Mouse (Mus musculus) cortical plate, adult 2 months (tissue): ENCODE measurements around the gene Ctsd. TPM values are rescaled to one million over a fixed set of nuclear protein-coding genes. Genes with fewer than 3 reads are reported as not detected.

Experiments
- H3K27ac ChIP-seq: fragments of 200-500 bp; 2 replicates; pipeline ENCODE4 v1.5.1; 2012; ENCODE audit warnings: low read length, control low read depth, inconsistent platforms; ENCODE audit not compliant: insufficient read depth
- H3K4me1 ChIP-seq: fragments of 200-500 bp; 2 replicates; pipeline ENCODE4 v1.6.1; 2011; ENCODE audit warnings: low read length; ENCODE audit not compliant: control insufficient read depth, insufficient read depth
- H3K4me3 ChIP-seq: fragments of 200-500 bp; 2 replicates; pipeline ENCODE4 v1.5.1; 2011; ENCODE audit warnings: mild to moderate bottlenecking, low read length, control low read depth; ENCODE audit not compliant: insufficient read depth
- CTCF ChIP-seq: fragments of 200-500 bp; IDR thresholded peaks from 2 replicates; pipeline ENCODE4 v1.5.1; 2011; ENCODE audit warnings: mild to moderate bottlenecking, control low read depth, low read length; ENCODE audit not compliant: insufficient read depth; ENCODE audit errors: extremely low read depth
- POLR2A ChIP-seq: fragments of 200-500 bp; IDR thresholded peaks from 2 replicates; pipeline ENCODE4 v1.6.1; 2011; ENCODE audit warnings: mild to moderate bottlenecking, low read length, control low read depth; ENCODE audit not compliant: insufficient read depth; ENCODE audit errors: extremely low read depth
- polyA plus RNA-seq: library from polyadenylated mRNA; depleted of rRNA; stranded (reverse); fragments of >200 nt; gene quantifications from 2 replicates; pipeline ENCODE4 v1.2.3, GENCODE M21; 2012

Gene Ctsd
- polyA plus RNA-seq, 1 experiment, result 455 TPM

GRCm38 (mm10) chr7:142369820-142370219 is 18.0 kb downstream of the Ctsd start:
- no peak overlapping the region for H3K27ac ChIP-seq
- no peak for TF ChIP-seq CTCF
- no peak for TF ChIP-seq POLR2A
- no peak overlapping the region for H3K4me3 ChIP-seq
- H3K4me1 ChIP-seq, result 0 out of 2 replicates have a peak, but pooled peaks cover 2% of the 10 kb centered on the region

DNA sequence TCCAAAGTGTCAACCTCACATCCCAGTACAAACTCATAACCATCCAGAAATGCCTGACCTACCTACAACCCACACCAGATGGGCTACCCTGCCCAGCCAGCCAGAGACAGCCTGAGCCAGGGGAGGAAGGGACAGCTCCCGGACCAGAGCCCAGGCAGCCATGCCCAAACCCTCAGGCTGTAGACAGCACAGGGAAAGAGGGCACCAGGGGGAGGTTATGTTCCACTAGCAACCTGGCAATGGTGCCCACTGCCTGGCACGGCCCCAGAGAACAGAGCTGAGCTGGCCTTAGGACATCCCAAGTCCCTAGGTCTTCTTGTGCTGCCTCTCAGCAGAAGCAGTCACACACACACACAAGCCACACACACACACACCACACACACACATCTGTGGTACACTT is 19.0 kb downstream of the Ctsd start:
- no peak for TF ChIP-seq POLR2A
- no peak for TF ChIP-seq CTCF
- H3K4me1 ChIP-seq, result no peaks in the 10 kb centered on the region
- H3K4me3 ChIP-seq, result no peak overlapping the region
- H3K27ac ChIP-seq, result no peak overlapping the region

GRCm38 (mm10) chr7:142363107-142363506 is 24.7 kb downstream of the Ctsd start:
- Histone ChIP-seq H3K4me1 (no peaks in the 10 kb centered on the region), H3K4me3 (no peak overlapping the region), H3K27ac (no peak overlapping the region)
- TF ChIP-seq POLR2A (no peak), CTCF (no peak)

- TF ChIP-seq POLR2A, result no peak
- TF ChIP-seq CTCF, result 0 out of 2 replicates have a peak, but pooled peaks have one; percentile 23
- H3K4me3 ChIP-seq, result no peak overlapping the region
- no peak overlapping the region for H3K27ac ChIP-seq
- no peaks in the 10 kb centered on the region for H3K4me1 ChIP-seq
These were observed 27.1 kb downstream of the Ctsd start for GRCm38 (mm10) chr7:142360743-142361142.

DNA sequence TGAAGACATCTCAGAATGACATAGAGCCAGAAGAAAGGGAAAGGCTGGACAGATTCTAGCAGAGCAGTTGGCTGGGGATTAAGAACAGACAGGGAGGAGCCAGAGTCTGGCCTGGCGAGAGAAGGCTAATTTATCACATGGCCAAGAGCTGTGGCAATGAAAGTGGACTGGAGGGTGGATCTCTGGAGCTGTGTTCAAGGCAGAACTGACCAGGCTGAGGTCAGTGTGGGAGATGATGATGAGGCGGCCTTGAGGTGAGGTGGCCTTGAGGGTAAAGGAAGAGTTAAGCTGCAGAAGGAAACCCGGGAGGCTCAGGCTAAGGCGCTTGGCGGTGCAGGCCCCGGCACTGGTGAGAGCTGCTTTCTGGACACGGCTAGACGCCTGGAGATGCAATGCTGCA is 28.7 kb downstream of the Ctsd start:
- Histone ChIP-seq H3K4me1 (no peaks in the 10 kb centered on the region), H3K4me3 (no peak overlapping the region), H3K27ac (no peak overlapping the region)
- no peak for TF ChIP-seq POLR2A
- TF ChIP-seq CTCF, result no peak

- H3K27ac ChIP-seq, result no peak overlapping the region
- H3K4me1 ChIP-seq, result no peaks in the 10 kb centered on the region
- TF ChIP-seq CTCF (no peak), POLR2A (no peak)
- H3K4me3 ChIP-seq, result no peak overlapping the region
These were observed 30.3 kb downstream of the Ctsd start for GRCm38 (mm10) chr7:142357566-142357965.

DNA sequence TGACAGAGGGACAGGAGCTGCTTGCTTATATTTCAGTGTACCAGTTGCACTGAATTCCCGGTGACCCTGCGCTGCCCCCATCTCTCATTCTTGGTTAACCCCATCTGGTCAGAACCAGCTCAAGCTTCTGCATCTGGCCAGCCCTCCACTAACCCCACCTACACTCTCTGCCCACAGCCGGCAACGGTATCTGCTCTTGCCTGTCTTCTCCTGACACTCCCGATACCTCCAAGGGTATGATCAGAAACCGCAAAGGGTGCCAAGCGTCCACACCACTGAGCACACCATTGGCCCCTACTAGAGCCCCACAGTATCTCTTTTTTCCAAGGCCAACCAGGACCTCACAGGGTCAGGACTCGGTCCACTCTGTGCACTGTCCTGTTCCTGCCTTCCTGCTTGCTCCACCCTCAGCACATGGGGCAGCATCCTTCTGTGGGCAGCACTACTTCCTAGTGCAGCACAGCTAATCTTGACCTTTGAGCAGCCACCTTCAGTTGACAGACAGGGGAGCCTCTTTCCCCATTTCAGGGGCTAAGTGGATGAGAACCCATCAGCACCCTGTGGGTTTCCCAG is 33.1 kb downstream of the Ctsd start:
- Histone ChIP-seq H3K27ac (no peak overlapping the region), H3K4me3 (no peak overlapping the region), H3K4me1 (no peaks in the 10 kb centered on the region)
- no peak for TF ChIP-seq POLR2A
- TF ChIP-seq CTCF, result no peak

GRCm38 (mm10) chr7:142353854-142354253 is 34.0 kb downstream of the Ctsd start:
- H3K27ac ChIP-seq, result no peak overlapping the region
- H3K4me3 ChIP-seq, result no peak overlapping the region
- no peaks in the 10 kb centered on the region for H3K4me1 ChIP-seq
- TF ChIP-seq CTCF (no peak), POLR2A (no peak)

- Histone ChIP-seq H3K4me1 (no peaks in the 10 kb centered on the region), H3K4me3 (no peak overlapping the region), H3K27ac (no peak overlapping the region)
- TF ChIP-seq CTCF (no peak), POLR2A (no peak)
These were observed 36.3 kb downstream of the Ctsd start for GRCm38 (mm10) chr7:142351569-142351968.

DNA sequence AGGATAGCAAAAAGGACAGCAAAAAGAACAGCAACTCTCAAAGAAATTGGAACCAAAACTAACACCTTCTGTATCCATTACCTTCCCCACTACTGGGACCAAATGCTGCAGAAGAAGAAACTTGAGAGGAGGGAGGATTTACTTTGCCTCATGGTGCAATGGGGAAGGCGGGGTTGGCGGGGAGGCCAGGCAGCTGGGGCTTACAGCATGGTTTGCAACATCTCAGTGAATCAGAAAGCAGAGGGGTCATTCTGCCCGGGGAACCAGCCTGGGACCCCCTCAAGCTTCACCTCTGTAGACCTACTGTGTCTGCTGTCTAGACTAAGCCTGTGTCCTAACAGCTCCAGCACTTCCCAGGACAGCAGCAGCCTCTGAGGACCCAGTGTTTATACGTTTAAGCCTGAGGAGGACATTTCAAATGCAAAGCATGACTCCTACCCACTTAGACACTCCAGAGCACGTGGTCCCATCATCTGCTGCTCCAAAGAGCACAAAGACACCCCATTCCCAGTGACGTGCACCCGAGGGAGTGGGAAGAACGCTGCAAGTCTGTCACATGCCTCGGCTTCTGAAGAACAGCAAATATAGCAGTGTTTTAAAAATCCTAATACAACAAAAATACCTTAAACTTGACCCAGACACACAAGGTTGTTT is 38.4 kb downstream of the Ctsd start:
- H3K27ac ChIP-seq, result no peak overlapping the region
- no peaks in the 10 kb centered on the region for H3K4me1 ChIP-seq
- no peak overlapping the region for H3K4me3 ChIP-seq
- TF ChIP-seq POLR2A (no peak), CTCF (no peak)
